Mouse (Mus musculus) layer of hippocampus, postnatal 25 days (tissue): ENCODE results near the gene Slc2a4. TPM values are rescaled to one million over a fixed set of nuclear protein-coding genes. Genes with fewer than 3 reads are reported as not detected.
"Not testable (repeated sequence)": the region's sequence is repeated elsewhere in the genome, so short reads cannot be mapped to it uniquely, and the experiment has no call there.

Experiments used
- DNase-seq, 2 experiments: peaks; one replicate each; pipeline ENCODE4 v3.0.0; 2022; ENCODE audit warnings: mixed read lengths in 2 of 2, low spot score in 1 of 2; ENCODE audit errors: extremely low spot score in 1 of 2
- total RNA-seq, 2 experiments: library from RNA; stranded (reverse); gene quantifications; 2 replicates each; pipeline ENCODE4 v1.2.3; 2021

The Slc2a4 gene
- total RNA-seq, 2 experiments from 2014 or later: 2.2 to 4.0 TPM

- no peak for DNase-seq
Observed at GRCm38 (mm10) chr11:69945216-69945615, 2.8 kb downstream of the Slc2a4 start.

GRCm38 (mm10) chr11:69940962-69941361 is 7.0 kb downstream of the Slc2a4 start:
- no peak for DNase-seq

- DNase-seq: no peak
Observed at GRCm38 (mm10) chr11:69939731-69940130, 8.3 kb downstream of the Slc2a4 start.

- DNase-seq: no peak
Observed at GRCm38 (mm10) chr11:69939181-69939580, 8.8 kb downstream of the Slc2a4 start.

- DNase-seq: no peak
Observed at GRCm38 (mm10) chr11:69938401-69938979, 9.5 kb downstream of the Slc2a4 start.

- DNase-seq: no peak
Observed at GRCm38 (mm10) chr11:69937834-69938233, 10.2 kb downstream of the Slc2a4 start.

- no peak for DNase-seq
Observed at GRCm38 (mm10) chr11:69937385-69937784, 10.6 kb downstream of the Slc2a4 start.

- no peak for DNase-seq
Observed at GRCm38 (mm10) chr11:69936714-69937347, 11.2 kb downstream of the Slc2a4 start.

GRCm38 (mm10) chr11:69936156-69936555 is 11.8 kb downstream of the Slc2a4 start:
- DNase-seq: no peak

GRCm38 (mm10) chr11:69935137-69935879 is 12.7 kb downstream of the Slc2a4 start, which contains the start of gene Ybx2:
TSS of gene Ybx2 (plus strand) at chr11:69935796.
- peak; percentile 66 to 76 for DNase-seq

GRCm38 (mm10) chr11:69934681-69935080 is 13.3 kb downstream of the Slc2a4 start:
- no peak for DNase-seq

- DNase-seq: peak; percentile 96 to 100
Observed at GRCm38 (mm10) chr11:69934169-69934568, 13.8 kb downstream of the Slc2a4 start.

GRCm38 (mm10) chr11:69933066-69933465 is 14.9 kb downstream of the Slc2a4 start:
- DNase-seq: no peak

GRCm38 (mm10) chr11:69932254-69932653 is 15.7 kb downstream of the Slc2a4 start:
- no peak for DNase-seq

- no peak for DNase-seq
Observed at GRCm38 (mm10) chr11:69931769-69932168, 16.2 kb downstream of the Slc2a4 start.

GRCm38 (mm10) chr11:69930967-69931537 is 16.9 kb downstream of the Slc2a4 start:
- no peak for DNase-seq

GRCm38 (mm10) chr11:69930176-69930575 is 17.8 kb downstream of the Slc2a4 start:
- not testable (repeated sequence) for DNase-seq

GRCm38 (mm10) chr11:69929712-69930111 is 18.3 kb downstream of the Slc2a4 start:
- no peak for DNase-seq

- no peak for DNase-seq
Observed at GRCm38 (mm10) chr11:69927501-69927900, 20.5 kb downstream of the Slc2a4 start.

GRCm38 (mm10) chr11:69922796-69923195 is 25.2 kb downstream of the Slc2a4 start:
- no peak for DNase-seq
